ENCODE assay signal across 11 mouse cellular contexts in genomic region chr8:84650213-84650612, GRCm38 (mm10). TPM values are rescaled to one million over a fixed set of nuclear protein-coding genes. Genes with fewer than 3 reads are reported as not detected.
DNase-seq lines count a peak whose midpoint lies in the region; ATAC-seq and TF ChIP-seq lines count a peak whose summit lies in the region.
"Had no signal": no experiment of that assay in that cellular context is flagged by ENCODE, and none has a peak within 500 bp of the region (broad histone marks: within the 10 kb centered on the region; RNA-seq: fewer than 3 reads in every experiment).

No protein-coding gene starts in this region.

- no peaks in the 10 kb centered on the region for H3K9me3 ChIP-seq in heart, embryonic 12.5 days (replicated peaks)
- no peaks in the 10 kb centered on the region for H3K9me3 ChIP-seq in E14TG2a.4 (ENCODE audit: low read length)
- H3K9me3 ChIP-seq in hindbrain, embryonic 11.5 days (ENCODE audit: control insufficient read depth, low read length): no peaks in the 10 kb centered on the region
- H3K9me3 ChIP-seq in limb, embryonic 14.5 days (ENCODE audit: control insufficient read depth, low read length): no peaks in the 10 kb centered on the region

- H3K27ac ChIP-seq in heart, embryonic 12.5 days (ENCODE audit: poor library complexity, severe bottlenecking): peak overlapping the region; percentile 38; the same call in 1 of the 2 replicates
- H3K27ac ChIP-seq in hindbrain, embryonic 11.5 days (ENCODE audit: low read depth, low read length): peak overlapping the region; percentile 67
- H3K27ac ChIP-seq in limb, embryonic 14.5 days (replicated peaks; ENCODE audit: low read depth, low read length): peak overlapping the region; percentile 23

- DNase-seq in heart, postnatal 25 days (ENCODE audit: low spot score): no peak
- DNase-seq in hindbrain, embryonic 11.5 days (ENCODE audit: low spot score): no peak
- DNase-seq in limb, embryonic 14.5 days (ENCODE audit: low spot score): no peak
- no peak for DNase-seq in thymus, postnatal 25 days
- DNase-seq in embryo, embryonic 9.5 days (ENCODE audit: extremely low spot score): no peak
- DNase-seq: adrenal gland, postnatal 14 days; cerebellum, adult 11 months; lung, postnatal 36 days had no signal

- H3K27me3 ChIP-seq in heart, embryonic 12.5 days (replicated peaks): no peaks in the 10 kb centered on the region
- H3K27me3 ChIP-seq in E14TG2a.4 (ENCODE audit: insufficient read depth, low read length): no peaks in the 10 kb centered on the region
- H3K27me3 ChIP-seq in hindbrain, embryonic 11.5 days (ENCODE audit: control insufficient read depth, insufficient read depth, low read length): no peaks in the 10 kb centered on the region
- no peaks in the 10 kb centered on the region for H3K27me3 ChIP-seq in limb, embryonic 14.5 days (ENCODE audit: control insufficient read depth, insufficient read depth, low read length)

- TF ChIP-seq CTCF in E14TG2a.4 (conservative IDR thresholded peaks at IDR 0.05; ENCODE audit: low read length): no peak

- WGBS in heart, embryonic 12.5 days: 55% methylated on average over 3 of the region's 3 CpGs
- 38% methylated on average over 3 of the region's 3 CpGs for WGBS in hindbrain, embryonic 11.5 days
- 51% methylated on average over 3 of the region's 3 CpGs for WGBS in limb, embryonic 14.5 days

- H3K4me3 ChIP-seq in heart, embryonic 12.5 days: no peak overlapping the region
- H3K4me3 ChIP-seq in E14TG2a.4 (replicated peaks; ENCODE audit: low read length): peak overlapping the region; percentile 71
- H3K4me3 ChIP-seq in hindbrain, embryonic 11.5 days (ENCODE audit: low read depth, low read length): no peak overlapping the region
- no peak overlapping the region for H3K4me3 ChIP-seq in limb, embryonic 14.5 days (replicated peaks; ENCODE audit: low read length)

- H3K4me1 ChIP-seq in heart, embryonic 12.5 days (replicated peaks): peaks cover 33% of the 10 kb centered on the region
- H3K4me1 ChIP-seq in E14TG2a.4 (replicated peaks; ENCODE audit: low read depth, low read length): peaks cover 50% of the 10 kb centered on the region
- peaks cover 5% of the 10 kb centered on the region; the same call in 1 of the 2 replicates for H3K4me1 ChIP-seq in hindbrain, embryonic 11.5 days (replicated peaks; ENCODE audit: control insufficient read depth, insufficient read depth, low read length)
- peaks cover 21% of the 10 kb centered on the region for H3K4me1 ChIP-seq in limb, embryonic 14.5 days (ENCODE audit: control insufficient read depth, insufficient read depth, low read length)

- no peak for ATAC-seq in heart, embryonic 12.5 days (ENCODE audit: insufficient number of reproducible peaks, low FRiP score)
- ATAC-seq in hindbrain, embryonic 11.5 days (ENCODE audit: low FRiP score): no peak
- ATAC-seq in limb, embryonic 14.5 days (ENCODE audit: low FRiP score, low read depth): no peak
- ATAC-seq in frontal cortex, adult (ENCODE audit: low TSS enrichment): no peak

- no peaks in the 10 kb centered on the region for H3K36me3 ChIP-seq in heart, embryonic 12.5 days
- no peaks in the 10 kb centered on the region for H3K36me3 ChIP-seq in E14TG2a.4 (ENCODE audit: insufficient read depth, low read length)
- no peaks in the 10 kb centered on the region for H3K36me3 ChIP-seq in hindbrain, embryonic 11.5 days (ENCODE audit: control insufficient read depth, insufficient read depth, low read length)
- no peaks in the 10 kb centered on the region for H3K36me3 ChIP-seq in limb, embryonic 14.5 days (ENCODE audit: control insufficient read depth, insufficient read depth, low read length)

- H3K4me2 ChIP-seq in heart, embryonic 12.5 days: no peak overlapping the region
- H3K4me2 ChIP-seq in hindbrain, embryonic 11.5 days (replicated peaks; ENCODE audit: low read depth, low read length): no peak overlapping the region
- H3K4me2 ChIP-seq in limb, embryonic 14.5 days (replicated peaks; ENCODE audit: low read depth, low read length, severe bottlenecking): no peak overlapping the region

- no peak for TF ChIP-seq POLR2A in limb, embryonic 14.5 days (IDR thresholded peaks at IDR 0.05; ENCODE audit: borderline replicate concordance, extremely low read depth, insufficient read depth, insufficient read length)

- H3K9ac ChIP-seq in heart, embryonic 12.5 days: 0 out of 2 replicates have a peak overlapping the region, but pooled peaks have one; percentile 5
- peak overlapping the region; percentile 19; the same call in 1 of the 2 replicates for H3K9ac ChIP-seq in hindbrain, embryonic 11.5 days (ENCODE audit: low read depth, low read length)
- H3K9ac ChIP-seq in limb, embryonic 14.5 days (ENCODE audit: low read depth, low read length, severe bottlenecking): no peak overlapping the region

- intact Hi-C loops in heart, postnatal 25 days (cut with DNase I): no loop called here

RNA-seq across cellular contexts. Expression of gene Ier2, which starts 12.4 kb away (rescaled TPM):
- polyA plus RNA-seq in heart, embryonic 12.5 days (2016; fragmentation: Nextera tagmentation; extraction: Ambion mirVana): 63.4 and 68.1 TPM in 2 replicates
- 10 to 100 TPM; 14.3 to 18.3 TPM for total RNA-seq in heart, postnatal 25 days (2021)
- polyA plus RNA-seq in hindbrain, embryonic 11.5 days (2014; fragmentation: Nextera tagmentation; extraction: Ambion mirVana): 60.5 and 61.5 TPM in 2 replicates
- 33.3 and 38.2 TPM in 2 replicates for polyA plus RNA-seq in limb, embryonic 14.5 days (2012; rRNA removed)
- polyA plus RNA-seq in limb, embryonic 14.5 days (2014; fragmentation: Nextera tagmentation; extraction: Ambion mirVana): 66.0 and 70.1 TPM in 2 replicates

RNA-seq across cellular contexts. Expression of gene Trmt1, which starts 35.9 kb away (rescaled TPM):
- 46.2 and 49.5 TPM in 2 replicates for polyA plus RNA-seq in heart, embryonic 12.5 days (2016; fragmentation: Nextera tagmentation; extraction: Ambion mirVana)
- total RNA-seq in heart, postnatal 25 days (2021): 10 to 100 TPM; 32.6 to 37.6 TPM
- polyA plus RNA-seq in hindbrain, embryonic 11.5 days (2014; fragmentation: Nextera tagmentation; extraction: Ambion mirVana): 47.9 and 51.1 TPM in 2 replicates
- 144 and 158 TPM in 2 replicates for polyA plus RNA-seq in limb, embryonic 14.5 days (2012; rRNA removed)
- polyA plus RNA-seq in limb, embryonic 14.5 days (2014; fragmentation: Nextera tagmentation; extraction: Ambion mirVana): 71.0 and 71.7 TPM in 2 replicates

RNA-seq across cellular contexts. Expression of gene Nacc1, which starts 37.4 kb away (rescaled TPM):
- 20.9 and 21.3 TPM in 2 replicates for polyA plus RNA-seq in heart, embryonic 12.5 days (2016; fragmentation: Nextera tagmentation; extraction: Ambion mirVana)
- 10 to 100 TPM; 32.0 to 32.6 TPM for total RNA-seq in heart, postnatal 25 days (2021)
- 19.7 and 20.5 TPM in 2 replicates for polyA plus RNA-seq in hindbrain, embryonic 11.5 days (2014; fragmentation: Nextera tagmentation; extraction: Ambion mirVana)
- polyA plus RNA-seq in limb, embryonic 14.5 days (2012; rRNA removed): 68.8 and 86.2 TPM in 2 replicates
- 18.5 and 19.8 TPM in 2 replicates for polyA plus RNA-seq in limb, embryonic 14.5 days (2014; fragmentation: Nextera tagmentation; extraction: Ambion mirVana)

RNA-seq across cellular contexts. Expression of gene Lyl1, which starts 51.0 kb away (rescaled TPM):
- 18.1 and 19.7 TPM in 2 replicates for polyA plus RNA-seq in heart, embryonic 12.5 days (2016; fragmentation: Nextera tagmentation; extraction: Ambion mirVana)
- total RNA-seq in heart, postnatal 25 days (2021): 1 to 10 TPM; 4.2 to 4.5 TPM
- polyA plus RNA-seq in hindbrain, embryonic 11.5 days (2014; fragmentation: Nextera tagmentation; extraction: Ambion mirVana): 5.3 and 5.4 TPM in 2 replicates
- 7.1 and 7.6 TPM in 2 replicates for polyA plus RNA-seq in limb, embryonic 14.5 days (2012; rRNA removed)
- polyA plus RNA-seq in limb, embryonic 14.5 days (2014; fragmentation: Nextera tagmentation; extraction: Ambion mirVana): 5.6 and 6.2 TPM in 2 replicates
